Mouse (Mus musculus) cerebellum, adult 18-20 months (tissue): ENCODE results near the gene Il2rb.

Experiments used
- DNase-seq, 2 experiments: peaks; one replicate each; pipeline ENCODE4 v3.0.0; 2021

Il2rb gene

DNA sequence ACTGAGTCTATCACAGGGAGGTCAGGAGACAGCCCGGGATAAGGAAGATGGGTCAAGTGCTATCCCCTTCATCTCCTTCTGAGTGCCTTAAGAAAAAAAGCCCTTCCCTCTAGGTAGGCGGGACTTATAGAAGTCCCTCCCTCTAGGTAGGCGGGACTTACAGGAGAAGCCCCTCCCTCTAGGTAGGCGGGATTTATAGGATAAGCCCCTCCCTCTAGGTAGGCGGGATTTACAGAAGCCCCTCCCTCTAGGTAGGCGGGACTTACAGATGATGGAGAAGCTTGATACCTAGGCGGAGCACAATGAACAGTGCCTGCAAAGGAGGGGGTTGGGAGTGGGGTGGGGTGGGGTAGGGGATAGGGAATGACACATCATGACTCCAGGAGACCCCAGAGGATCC, 15.0 kb downstream of the Il2rb start:
- DNase-seq, result no peak

GRCm38 (mm10) chr15:78479470-78479869, 15.6 kb downstream of the Il2rb start:
- no peak for DNase-seq

GRCm38 (mm10) chr15:78478073-78478472, 17.0 kb downstream of the Il2rb start:
- DNase-seq, result no peak

- no peak for DNase-seq
Measured at GRCm38 (mm10) chr15:78476878-78477277, 18.2 kb downstream of the Il2rb start.

DNA sequence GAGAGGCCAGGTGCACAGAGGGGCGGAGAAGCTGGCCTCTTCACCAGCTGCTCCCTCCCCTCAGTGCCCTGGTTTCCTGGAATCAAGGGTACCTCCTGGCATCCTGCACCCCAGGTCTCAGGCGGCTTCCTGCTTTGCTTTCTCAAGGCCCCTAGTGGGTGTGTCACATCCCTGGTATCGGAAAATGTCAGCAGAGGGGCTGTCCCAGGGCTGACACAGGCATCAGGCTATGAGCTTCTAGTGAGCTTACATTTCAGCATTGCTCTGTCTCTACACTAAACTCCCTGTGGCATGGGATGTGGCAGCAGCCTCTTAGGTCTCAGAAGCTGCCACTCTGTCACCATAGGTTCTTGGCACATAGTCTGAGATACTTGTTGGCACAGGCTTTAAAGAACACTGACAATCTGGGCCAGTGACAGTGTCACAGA, 19.5 kb downstream of the Il2rb start:
- peak; percentile 36 to 49 for DNase-seq

DNA sequence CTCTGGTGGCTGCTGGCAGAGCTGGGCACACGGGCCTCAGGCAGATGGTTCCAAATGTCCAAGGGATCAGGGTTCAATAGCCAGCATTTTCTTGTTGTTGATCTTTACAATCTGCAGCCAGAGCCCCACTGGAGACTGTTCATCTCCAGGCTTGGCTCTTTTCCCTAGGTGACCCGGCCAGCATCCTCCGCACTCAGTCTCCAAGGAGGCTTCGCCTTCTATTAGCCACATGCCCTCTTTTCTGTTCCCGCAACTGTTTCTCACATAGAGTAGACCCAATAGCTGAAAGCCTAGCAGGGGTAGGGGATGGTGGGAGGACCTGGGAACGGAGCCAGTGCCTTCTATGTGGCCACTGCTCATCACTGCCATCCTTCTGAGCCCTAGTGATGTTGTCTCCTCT, 21.6 kb downstream of the Il2rb start:
- DNase-seq, result peak; percentile 44 to 47

- no peak for DNase-seq
Measured at GRCm38 (mm10) chr15:78471902-78472301, 23.2 kb downstream of the Il2rb start.

GRCm38 (mm10) chr15:78470495-78471276, 24.4 kb downstream of the Il2rb start:
- DNase-seq, result no peak

DNA sequence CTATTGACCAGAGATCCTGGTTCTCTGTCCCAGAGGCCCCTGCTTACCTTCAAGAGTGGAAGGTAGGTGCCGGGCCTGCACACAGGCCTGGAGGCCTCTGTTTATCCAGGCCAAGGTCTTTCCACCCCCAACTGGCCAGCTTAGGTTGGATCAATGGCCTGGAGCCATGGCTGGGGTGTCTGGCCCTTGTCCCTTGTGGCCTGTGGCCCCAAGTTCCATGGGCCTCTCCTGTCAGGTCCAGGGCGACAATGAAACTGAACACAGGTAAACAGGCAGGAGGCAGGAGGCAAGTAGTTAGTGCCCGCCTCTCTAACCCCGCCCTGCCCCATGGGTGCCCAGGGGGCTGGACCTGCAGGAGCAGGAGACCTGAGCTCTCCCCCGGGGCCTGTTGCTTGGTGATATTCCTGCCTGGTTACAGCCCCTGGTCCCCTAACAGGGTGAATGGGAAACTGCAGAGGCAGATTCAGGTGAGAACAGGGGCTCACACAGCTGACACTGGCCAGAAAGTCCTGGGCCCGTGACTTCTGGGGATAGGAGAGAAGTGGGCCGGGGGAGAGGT, 26.6 kb downstream of the Il2rb start, which contains the start of gene Tmprss6:
TSS of gene Tmprss6 (minus strand) at position 256 of the 559 bp plus-strand sequence.
- DNase-seq, result no peak

DNA sequence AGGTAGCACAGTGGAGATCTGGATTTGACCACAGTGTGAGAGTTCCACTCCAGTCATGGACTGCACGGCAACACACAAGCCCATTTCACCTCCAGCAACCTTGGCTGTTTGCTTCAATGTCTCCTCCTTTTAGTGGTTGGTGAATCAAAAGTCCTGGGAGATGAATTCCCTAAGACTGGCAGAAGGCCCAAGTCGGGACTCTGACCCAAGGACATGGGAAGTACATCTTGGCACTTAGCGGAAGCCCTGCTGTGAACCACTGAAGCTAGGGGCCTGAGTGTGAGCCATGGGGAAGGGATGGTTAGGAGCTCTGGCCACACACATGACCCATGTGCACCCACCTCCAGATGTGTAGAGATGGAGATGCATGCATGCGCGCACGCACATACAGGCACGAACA, 27.5 kb downstream of the Il2rb start:
- no peak for DNase-seq

GRCm38 (mm10) chr15:78466809-78467208, 28.3 kb downstream of the Il2rb start:
- no peak for DNase-seq

DNA sequence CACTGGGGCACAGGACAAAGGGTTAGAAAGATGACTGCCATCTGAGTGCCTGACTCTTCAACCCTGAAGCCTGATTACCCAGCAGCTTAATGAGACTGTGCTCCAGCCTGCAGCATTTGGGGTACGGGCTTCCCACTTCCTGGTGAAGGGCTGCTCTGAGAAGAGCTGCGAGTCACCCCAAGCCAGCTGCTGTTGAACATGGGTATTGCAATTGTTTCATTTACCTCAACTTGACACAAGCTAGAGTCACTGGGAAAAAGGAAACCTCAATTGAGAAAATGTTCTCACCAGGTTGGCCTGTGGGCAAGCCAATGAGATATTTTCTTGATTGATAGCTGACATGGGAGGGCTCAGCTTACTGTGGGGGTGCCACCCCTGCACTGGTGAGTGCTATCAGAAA, 32.1 kb downstream of the Il2rb start:
- DNase-seq, result no peak

- no peak for DNase-seq
Measured at GRCm38 (mm10) chr15:78457193-78457592, 37.9 kb downstream of the Il2rb start.

DNA sequence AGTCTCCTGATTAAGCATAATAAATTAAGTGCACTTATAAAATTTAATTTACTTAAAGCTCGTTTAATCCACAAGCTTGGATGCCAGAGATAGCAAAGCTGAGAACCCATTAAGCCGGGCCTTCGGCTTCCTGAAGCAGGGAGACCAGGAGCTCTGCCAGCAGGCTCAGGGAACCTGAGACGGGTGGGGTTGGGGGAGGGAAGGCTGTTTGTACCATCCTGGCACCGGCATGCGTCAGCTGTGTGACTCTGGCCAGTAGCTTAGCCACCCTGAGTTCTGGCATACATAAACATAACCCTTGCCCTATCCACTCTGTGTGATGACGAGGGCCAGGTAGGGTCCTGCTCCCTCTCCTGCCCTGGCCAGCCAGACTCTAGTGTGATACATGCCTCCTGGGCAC, 39.0 kb downstream of the Il2rb start:
- DNase-seq, result peak; percentile 37 to 51

DNA sequence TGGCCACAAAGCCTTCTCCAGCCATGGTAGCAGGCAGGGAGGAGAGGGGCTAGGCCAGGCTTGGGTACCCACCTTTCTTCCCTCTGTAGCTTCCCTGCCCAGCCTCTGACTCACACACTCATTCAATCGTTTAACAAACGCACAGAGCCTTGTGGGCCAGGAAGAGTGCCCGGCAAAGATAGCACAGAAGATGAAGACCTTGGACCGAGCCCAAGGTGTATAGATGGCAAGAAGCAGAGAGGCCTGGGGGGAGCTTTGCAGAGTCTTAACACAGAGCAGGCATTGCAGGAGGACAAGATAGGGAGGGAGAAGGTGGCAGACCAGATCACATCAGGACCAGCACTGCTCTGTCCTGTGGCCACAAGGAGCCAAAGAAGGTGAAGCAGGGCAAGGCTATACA, 39.9 kb downstream of the Il2rb start:
- no peak for DNase-seq

- DNase-seq, result no peak
Measured at GRCm38 (mm10) chr15:78452929-78453328, 42.1 kb downstream of the Il2rb start.

DNA sequence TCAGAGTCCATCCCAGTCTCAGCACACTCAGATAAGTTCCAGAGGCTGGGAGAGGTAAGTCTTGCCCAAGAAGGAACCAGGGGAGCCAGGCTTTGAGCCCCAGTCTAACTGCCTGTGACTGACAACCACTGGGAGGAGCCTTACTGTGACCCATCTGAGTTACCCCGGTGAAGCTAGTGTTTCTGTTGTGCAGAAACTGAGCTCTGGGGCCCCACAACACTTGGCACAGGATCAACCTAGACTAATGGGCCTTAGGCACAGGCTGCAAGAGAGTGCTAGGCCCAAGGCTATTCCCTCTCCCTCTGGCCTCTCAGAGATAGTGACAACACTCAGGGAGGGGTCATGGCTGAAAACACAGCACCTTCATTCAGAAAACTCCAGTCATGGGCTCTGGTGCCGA, 43.9 kb downstream of the Il2rb start:
- DNase-seq, result no peak

- no peak for DNase-seq
Measured at GRCm38 (mm10) chr15:78450419-78450768, 44.7 kb downstream of the Il2rb start.

DNA sequence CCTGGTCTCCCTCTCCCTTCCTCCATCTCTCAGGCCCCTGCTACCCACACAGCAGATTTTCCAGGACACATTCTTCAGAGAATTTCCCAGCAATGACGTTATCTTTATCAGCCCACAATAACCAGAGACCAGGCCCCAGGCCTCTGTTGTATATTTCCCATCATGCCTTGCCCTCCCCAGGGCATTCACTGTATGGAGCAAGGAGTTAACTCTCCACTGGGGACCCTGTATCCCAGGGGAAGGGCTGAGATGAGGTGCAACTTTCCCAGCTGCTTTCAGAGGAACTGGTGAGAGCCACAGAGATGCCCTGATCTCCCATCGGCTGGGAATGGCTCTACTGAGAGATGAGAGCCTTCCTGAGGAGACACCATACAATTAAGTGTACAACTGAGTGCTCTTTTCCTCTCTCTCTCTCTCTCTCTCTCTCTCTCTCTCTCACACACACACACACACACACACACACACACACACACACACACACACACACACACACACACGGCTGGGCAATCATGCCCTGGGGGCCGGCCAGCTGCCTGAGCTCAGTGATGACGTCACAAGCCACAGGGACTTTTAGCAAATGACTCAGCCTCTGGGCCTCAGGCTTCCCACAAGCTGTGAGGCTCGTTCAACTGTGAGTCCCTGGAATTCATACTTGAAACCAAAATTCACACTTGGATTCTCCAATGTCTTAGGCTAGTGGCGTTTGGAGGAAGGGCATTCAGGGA, 45.2 kb downstream of the Il2rb start:
- peak in 1 of 2 experiments; percentile 44 for DNase-seq

DNA sequence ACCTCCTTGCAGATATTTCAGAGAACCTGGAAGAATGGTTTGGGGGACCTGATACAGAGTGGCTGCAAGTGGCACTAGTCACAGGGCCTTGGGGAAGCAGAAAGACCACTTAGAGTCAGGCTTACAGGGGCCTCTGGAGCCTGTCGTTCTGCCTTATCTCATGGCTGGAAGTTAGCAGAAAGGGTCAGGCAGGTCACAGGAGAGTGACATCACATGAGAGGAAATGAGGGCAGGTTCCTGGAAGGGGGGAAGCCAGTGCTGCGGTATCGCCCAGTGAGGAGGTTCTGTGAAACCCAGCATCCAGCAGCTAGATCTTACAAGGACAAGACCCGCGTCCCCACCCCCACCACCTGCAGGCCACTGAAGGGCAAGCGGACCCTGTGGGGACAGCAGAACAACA, 45.9 kb downstream of the Il2rb start:
- no peak for DNase-seq

DNA sequence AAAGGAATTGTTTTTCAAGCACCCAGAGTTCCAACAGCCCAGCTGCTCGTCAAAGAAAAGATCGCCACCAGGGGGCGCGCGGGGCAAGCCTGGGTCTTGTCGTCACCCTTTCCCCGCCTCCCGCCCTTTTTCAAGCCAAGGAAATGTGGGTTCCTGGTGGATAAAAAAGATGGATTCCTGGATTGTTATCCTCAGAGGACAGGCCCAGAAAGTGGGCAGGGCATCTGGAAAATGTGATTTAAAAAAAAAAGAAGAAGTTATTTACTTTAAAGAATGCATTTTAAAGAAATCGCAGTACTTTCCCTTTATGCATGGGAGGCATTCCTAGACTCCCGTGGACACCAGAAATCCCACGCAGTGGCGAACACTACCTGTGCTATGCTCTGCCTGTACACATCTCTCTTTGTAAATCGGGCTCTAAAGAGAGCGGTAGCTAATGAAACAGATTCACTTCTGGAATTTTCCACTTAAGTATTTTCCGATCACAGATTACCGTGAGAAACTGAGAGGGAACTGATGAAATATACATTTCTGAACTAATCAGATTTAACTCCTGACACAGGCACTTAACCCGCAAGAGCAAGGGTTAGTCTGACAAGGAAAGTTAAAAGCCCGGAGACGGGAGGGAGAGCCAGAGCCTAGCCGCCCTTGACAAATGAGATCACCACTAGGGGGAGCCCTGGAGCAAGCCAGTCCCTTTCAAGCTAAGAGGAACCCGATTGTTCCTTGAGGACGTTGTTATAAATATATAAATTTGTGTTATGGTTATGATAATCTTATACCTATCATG, 47.1 kb downstream of the Il2rb start:
- DNase-seq, result peak; percentile 95 to 97

- DNase-seq, result no peak
Measured at GRCm38 (mm10) chr15:78447121-78447520, 48.0 kb downstream of the Il2rb start.

DNA sequence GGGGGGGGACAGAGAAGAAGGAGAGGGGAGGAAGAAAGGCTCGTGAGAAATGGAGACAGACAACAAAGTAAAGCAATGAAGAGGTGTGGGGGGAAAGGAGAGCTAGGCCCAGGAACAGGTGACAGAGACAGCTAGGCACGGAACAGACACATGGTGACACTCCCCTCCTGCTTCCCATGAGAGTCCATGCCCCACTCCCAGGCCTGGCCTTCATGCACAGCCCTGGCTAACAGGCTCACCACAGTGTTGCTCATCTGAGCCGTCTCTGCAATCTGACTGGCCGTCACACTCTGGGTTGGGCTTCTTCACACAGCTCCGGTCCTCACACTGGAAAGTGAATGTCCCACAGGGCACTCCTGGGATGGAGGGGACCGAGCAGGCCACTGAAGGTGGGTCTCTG, 51.2 kb downstream of the Il2rb start:
- no peak for DNase-seq
